Mouse (Mus musculus) spleen, adult 2 months (tissue): ENCODE results near the gene Zfp473. TPM values are rescaled to one million over a fixed set of nuclear protein-coding genes. Genes with fewer than 3 reads are reported as not detected.
"Not testable (repeated sequence)": the region's sequence is repeated elsewhere in the genome, so short reads cannot be mapped to it uniquely, and the experiment has no call there.

Experiments
- DNase-seq, 2 experiments: peaks; one replicate each; pipeline versions ENCODE4 v3.0.0 to v3.0.0-alpha.2; 2012 to 2021; ENCODE audit warnings: low spot score in 2 of 2, low read depth in 1 of 2
- H3K27ac ChIP-seq: fragments of 200-500 bp; 2 replicates; pipeline ENCODE4 v1.5.1; 2012; ENCODE audit warnings: low read length, inconsistent platforms; ENCODE audit not compliant: insufficient read depth
- H3K27me3 ChIP-seq: fragments of 200-500 bp; 2 replicates; pipeline ENCODE4 v1.6.1; 2012; ENCODE audit warnings: mild to moderate bottlenecking, moderate library complexity, low read length, inconsistent platforms; ENCODE audit not compliant: control insufficient read depth, insufficient read depth
- H3K36me3 ChIP-seq: fragments of 200-500 bp; 2 replicates; pipeline ENCODE4 v1.6.1; 2012; ENCODE audit warnings: mild to moderate bottlenecking, low read length, inconsistent platforms; ENCODE audit not compliant: control insufficient read depth, insufficient read depth
- H3K4me1 ChIP-seq: fragments of 200-500 bp; 2 replicates; pipeline ENCODE4 v1.6.1; 2011; ENCODE audit warnings: inconsistent platforms; ENCODE audit not compliant: control insufficient read depth, insufficient read depth, insufficient read length
- H3K4me3 ChIP-seq: fragments of 200-500 bp; 2 replicates; pipeline ENCODE4 v1.5.1; 2011; ENCODE audit warnings: mild to moderate bottlenecking, inconsistent platforms; ENCODE audit not compliant: insufficient read depth, insufficient read length; ENCODE audit errors: extremely low read depth
- CTCF ChIP-seq: fragments of 200-500 bp; IDR thresholded peaks from 2 replicates; pipeline ENCODE4 v1.5.1; 2011; ENCODE audit warnings: mild to moderate bottlenecking, inconsistent platforms; ENCODE audit not compliant: insufficient read depth, insufficient read length, insufficient replicate concordance; ENCODE audit errors: extremely low read depth
- POLR2A ChIP-seq: fragments of 200-500 bp; IDR thresholded peaks from 2 replicates; pipeline ENCODE4 v1.6.1; 2011; ENCODE audit warnings: low read depth, low read length, inconsistent platforms
- WGBS: fragments of 180-500 bp; shearing (Covaris S2); methylation state at CpG from one replicate; pipeline ENCODE4 v1.1.7; 2018; 5-methylcytosine and 5-hydroxymethylcytosine counted together
- polyA plus RNA-seq: library from polyadenylated mRNA; depleted of rRNA; stranded (reverse); fragments of >200 nt; gene quantifications from 2 replicates; pipeline ENCODE4 v1.2.3, GENCODE M21; 2012; rRNA removed

Gene Zfp473
- 0.25 and 0.27 TPM in 2 replicates for polyA plus RNA-seq

DNA sequence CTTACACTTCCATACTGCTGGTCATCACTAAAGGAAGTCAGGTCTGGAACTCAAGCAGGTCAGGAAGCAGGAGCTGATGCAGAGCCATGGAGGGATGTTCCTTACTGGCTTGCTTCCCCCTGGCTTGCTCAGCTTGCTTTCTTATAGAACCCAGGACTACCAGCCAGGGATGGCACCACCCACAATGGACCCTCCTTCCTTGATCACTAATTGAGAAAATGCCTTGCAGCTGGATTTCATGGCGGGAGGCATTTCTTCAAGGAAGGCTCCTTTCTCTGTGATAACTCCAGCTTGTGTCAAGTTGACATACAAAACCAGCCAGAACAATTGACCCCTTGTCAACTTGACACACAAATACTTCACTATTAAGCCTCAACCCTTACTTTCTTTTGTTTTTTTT, at the start of gene Zfp473:
Zfp473 (minus strand) TSS at position 101 of the 400 bp plus-strand sequence.
- H3K27me3 ChIP-seq, DNase-seq, H3K27ac ChIP-seq, H3K4me3 ChIP-seq, H3K4me1 ChIP-seq: not testable (repeated sequence)
- WGBS, result 83% methylated on average over 1 of the region's 1 CpGs
- peaks cover 33% of the 10 kb centered on the region for H3K36me3 ChIP-seq

GRCm38 (mm10) chr7:44792781-44793180, 41.9 kb upstream of the Zfp473 start:
- no peak for DNase-seq
- H3K4me1 ChIP-seq, result no peaks in the 10 kb centered on the region
- H3K27me3 ChIP-seq, result no peaks in the 10 kb centered on the region
- H3K27ac ChIP-seq, result no peak overlapping the region
- H3K4me3 ChIP-seq, result no peak overlapping the region
- WGBS, result 79% methylated on average over 6 of the region's 6 CpGs
- no peak for TF ChIP-seq POLR2A
- no peak for TF ChIP-seq CTCF
- H3K36me3 ChIP-seq, result no peaks in the 10 kb centered on the region

- TF ChIP-seq CTCF, result no peak
- no peaks in the 10 kb centered on the region; the same call in 1 of the 2 replicates for H3K27me3 ChIP-seq
- H3K36me3 ChIP-seq, result no peaks in the 10 kb centered on the region
- no peak overlapping the region for H3K27ac ChIP-seq
- 71% methylated on average over 4 of the region's 4 CpGs for WGBS
- no peak overlapping the region for H3K4me3 ChIP-seq
- no peak for DNase-seq
- no peaks in the 10 kb centered on the region for H3K4me1 ChIP-seq
Measured at GRCm38 (mm10) chr7:44790066-44790465, 39.2 kb upstream of the Zfp473 start.

- Histone ChIP-seq H3K4me3 (no peak overlapping the region), H3K27me3 (no peaks in the 10 kb centered on the region; the same call in 1 of the 2 replicates), H3K27ac (no peak overlapping the region), H3K36me3 (no peaks in the 10 kb centered on the region), H3K4me1 (no peaks in the 10 kb centered on the region)
- no peak for DNase-seq
- 88% methylated on average over 3 of the region's 3 CpGs for WGBS
- TF ChIP-seq CTCF (no peak), POLR2A (no peak)
Measured at GRCm38 (mm10) chr7:44789531-44789930, 38.7 kb upstream of the Zfp473 start.

GRCm38 (mm10) chr7:44780101-44780500, 29.3 kb upstream of the Zfp473 start:
- Histone ChIP-seq H3K4me1 (no peaks in the 10 kb centered on the region), H3K36me3 (peaks cover 13% of the 10 kb centered on the region), H3K27me3 (no peaks in the 10 kb centered on the region), H3K4me3 (no peak overlapping the region), H3K27ac (no peak overlapping the region)
- TF ChIP-seq POLR2A (no peak), CTCF (no peak)
- 90% methylated on average over 8 of the region's 8 CpGs for WGBS
- DNase-seq, result no peak

DNA sequence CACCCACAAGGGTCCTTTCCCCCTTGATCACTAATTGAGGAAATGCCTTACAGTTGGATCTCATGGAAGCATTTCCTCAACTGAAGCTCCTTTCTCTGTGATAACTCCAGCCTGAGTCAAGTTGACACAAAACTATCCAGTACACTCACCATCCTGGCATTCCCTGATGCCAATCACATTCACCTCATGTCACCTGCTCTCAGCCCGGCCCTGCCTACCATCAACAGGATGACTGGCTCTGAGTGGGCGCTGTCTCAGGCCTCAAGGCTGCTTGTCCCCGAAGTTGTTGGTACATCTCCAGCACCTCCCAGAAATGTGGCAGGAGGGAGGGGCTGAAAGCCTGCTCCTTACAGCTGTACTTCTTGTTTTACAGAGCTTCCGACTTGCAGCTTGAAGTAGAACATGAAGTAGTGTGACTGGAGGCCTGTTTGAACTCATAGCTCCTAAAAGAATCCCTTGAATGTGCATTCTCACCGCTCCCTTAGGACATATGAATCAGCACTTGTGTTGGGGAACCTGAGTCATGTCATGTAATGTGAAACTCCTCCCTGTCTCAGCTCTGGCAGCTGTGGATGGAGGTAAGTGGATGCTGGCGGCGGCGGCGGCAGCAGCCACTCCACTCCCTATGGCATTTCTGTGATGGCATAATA, 26.1 kb upstream of the Zfp473 start:
- no peak overlapping the region for H3K4me3 ChIP-seq
- DNase-seq, result no peak
- no peak for TF ChIP-seq CTCF
- TF ChIP-seq POLR2A, result no peak
- no peaks in the 10 kb centered on the region for H3K27me3 ChIP-seq
- WGBS, result 91% methylated on average over 9 of the region's 9 CpGs
- peaks cover 19% of the 10 kb centered on the region for H3K36me3 ChIP-seq
- H3K27ac ChIP-seq, result no peak overlapping the region
- H3K4me1 ChIP-seq, result no peaks in the 10 kb centered on the region

DNA sequence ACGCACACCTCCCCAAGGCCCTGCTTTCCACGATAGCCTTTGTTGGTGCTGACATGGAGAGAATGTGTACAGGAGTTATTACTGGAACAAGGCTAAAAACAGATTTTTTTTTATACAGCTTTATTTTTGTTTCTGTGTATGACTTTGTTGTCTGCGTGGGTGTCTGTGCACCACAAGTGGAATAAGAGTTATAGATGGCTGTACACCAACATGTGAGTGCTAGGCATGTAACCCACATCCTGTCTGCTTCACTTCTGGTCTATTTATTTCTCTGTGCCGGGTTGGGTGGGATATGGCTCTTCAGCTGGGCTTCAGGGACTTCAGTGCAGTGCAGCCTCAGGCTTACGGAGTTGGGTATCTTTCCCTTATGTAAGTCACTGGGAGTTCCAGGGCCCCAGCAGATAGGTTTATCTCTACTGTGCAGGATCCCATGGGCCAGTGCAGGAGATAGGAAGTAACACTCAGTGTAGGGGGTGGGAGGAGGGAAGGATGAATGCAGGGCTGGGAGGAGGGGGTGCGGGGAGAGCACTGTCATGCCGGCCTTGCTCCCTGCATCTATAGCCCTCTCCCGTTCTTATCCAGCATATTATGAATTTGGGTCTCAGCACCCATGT, 21.8 kb upstream of the Zfp473 start:
- TF ChIP-seq POLR2A, result no peak
- no peak for TF ChIP-seq CTCF
- no peak for DNase-seq
- no peaks in the 10 kb centered on the region for H3K27me3 ChIP-seq
- H3K27ac ChIP-seq, result no peak overlapping the region
- WGBS, result 59% methylated on average over 8 of the region's 8 CpGs
- peaks cover 41% of the 10 kb centered on the region for H3K36me3 ChIP-seq
- no peaks in the 10 kb centered on the region for H3K4me1 ChIP-seq
- H3K4me3 ChIP-seq, result no peak overlapping the region
